ENCODE assay signal across 8 mouse cellular contexts in the genomic region with DNA sequence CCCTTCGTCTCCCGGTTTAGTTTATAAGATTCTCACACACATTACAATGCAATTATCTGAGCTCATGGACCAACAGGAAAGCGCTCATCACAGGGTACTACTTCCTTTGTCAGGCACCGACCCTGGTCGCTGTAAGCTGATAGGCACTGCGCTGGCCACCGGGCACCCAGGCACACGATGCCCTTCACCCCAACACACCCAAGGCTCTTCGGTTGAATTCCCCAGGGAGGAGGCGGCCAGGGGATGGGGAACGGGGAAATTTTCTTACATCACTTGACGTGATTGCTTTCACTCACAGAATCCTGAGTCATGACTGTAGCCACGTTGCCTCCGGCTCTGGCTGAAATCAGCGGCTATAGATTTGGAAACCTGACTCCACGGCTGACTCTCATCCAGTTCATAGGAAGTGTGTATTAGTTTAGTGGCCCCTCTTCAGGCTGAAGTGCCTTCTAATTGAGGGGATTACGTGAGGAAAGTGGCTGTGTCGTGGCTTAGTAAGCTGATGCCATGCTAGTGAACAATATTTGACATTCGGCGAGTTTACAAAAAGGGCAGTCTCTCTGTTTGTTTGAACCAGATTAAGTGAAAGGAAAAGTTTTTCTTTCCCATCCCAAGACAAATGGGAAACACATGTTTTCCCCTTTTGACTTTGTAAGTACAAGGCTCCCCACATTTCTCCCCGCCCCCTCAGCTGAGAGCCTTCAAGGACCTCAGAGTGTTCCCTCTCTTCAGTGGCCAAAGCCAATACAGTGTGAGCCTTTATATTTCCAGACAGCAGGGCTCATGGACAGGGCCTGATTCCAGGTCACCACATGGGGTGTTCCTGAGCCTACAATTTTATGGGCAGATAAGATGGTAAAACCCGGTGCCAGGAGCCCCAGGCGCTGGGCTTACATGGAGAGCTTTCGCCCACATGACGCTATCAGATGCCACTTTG. TPM values are rescaled to one million over a fixed set of nuclear protein-coding genes. Genes with fewer than 3 reads are reported as not detected.
DNase-seq lines count a peak whose midpoint lies in the region; ATAC-seq and TF ChIP-seq lines count a peak whose summit lies in the region.

No protein-coding gene starts in this region.

- H3K9me3 ChIP-seq in forebrain, embryonic 10.5 days, result no peaks in the 10 kb centered on the region
- H3K9me3 ChIP-seq in forebrain, postnatal 0 days (ENCODE audit: low read length), result no peaks in the 10 kb centered on the region
- H3K9me3 ChIP-seq in CH12.LX (replicated peaks; ENCODE audit: low read length), result no peaks in the 10 kb centered on the region
- no peaks in the 10 kb centered on the region for H3K9me3 ChIP-seq in intestine, postnatal 0 days (ENCODE audit: control insufficient read depth)
- no peaks in the 10 kb centered on the region for H3K9me3 ChIP-seq in neural tube, embryonic 15.5 days (replicated peaks)

- 38% methylated on average over 25 of the region's 25 CpGs for WGBS in forebrain, embryonic 10.5 days
- WGBS in forebrain, postnatal 0 days, result 40% methylated on average over 25 of the region's 25 CpGs
- WGBS in intestine, postnatal 0 days, result 43% methylated on average over 25 of the region's 25 CpGs
- 57% methylated on average over 25 of the region's 25 CpGs for WGBS in neural tube, embryonic 15.5 days

- peak overlapping the region; percentile 28 for H3K4me3 ChIP-seq in forebrain, embryonic 10.5 days
- H3K4me3 ChIP-seq in forebrain, postnatal 0 days (ENCODE audit: low read depth, low read length), result no peak overlapping the region
- H3K4me3 ChIP-seq in CH12.LX (replicated peaks in 1 of 3; ENCODE audit: low read depth in 2 of 3, low read length in 2 of 3, poor library complexity in 1 of 3), result no peak overlapping the region
- H3K4me3 ChIP-seq in embryonic fibroblast, embryonic 13.5 days (ENCODE audit: insufficient read depth, low read length), result no peak overlapping the region
- H3K4me3 ChIP-seq in intestine, postnatal 0 days (ENCODE audit: low read depth, low read length), result no peak overlapping the region
- no peak overlapping the region for H3K4me3 ChIP-seq in neural tube, embryonic 15.5 days (replicated peaks)

- no peak overlapping the region for H3K4me2 ChIP-seq in forebrain, postnatal 0 days (ENCODE audit: low read depth)
- H3K4me2 ChIP-seq in CH12.LX (ENCODE audit: insufficient read depth, low read depth, poor library complexity, severe bottlenecking), result peak overlapping the region; percentile 60; the same call in 1 of the 2 replicates
- H3K4me2 ChIP-seq in intestine, postnatal 0 days (replicated peaks; ENCODE audit: low read depth), result 0 out of 2 replicates have a peak overlapping the region, but pooled peaks have one; percentile 13
- peak overlapping the region; percentile 22 for H3K4me2 ChIP-seq in neural tube, embryonic 15.5 days

- in situ Hi-C loops in CH12.LX (cut with MboI; ENCODE audit: low pct_ligation_motif_present, low pct_unique_long_range_greater_than_20kb, low sequenced_read_pairs), result no loop called here

- H3K27ac ChIP-seq in forebrain, embryonic 10.5 days, result peak overlapping the region; percentile 82
- H3K27ac ChIP-seq in forebrain, postnatal 0 days (ENCODE audit: low read depth, low read length), result no peak overlapping the region; the same call in 1 of the 2 replicates
- peak overlapping the region; percentile 69 for H3K27ac ChIP-seq in CH12.LX (ENCODE audit: insufficient read depth, low read depth)
- peak overlapping the region; percentile 100 for H3K27ac ChIP-seq in embryonic fibroblast, embryonic 13.5 days (ENCODE audit: insufficient read depth, low read length)
- H3K27ac ChIP-seq in intestine, postnatal 0 days (ENCODE audit: low read depth, low read length), result no peak overlapping the region
- peak overlapping the region; percentile 37; the same call in 1 of the 2 replicates for H3K27ac ChIP-seq in neural tube, embryonic 15.5 days (replicated peaks)

- no peaks in the 10 kb centered on the region for H3K79me2 ChIP-seq in CH12.LX (replicated peaks; ENCODE audit: control insufficient read depth, extremely low read depth, insufficient read depth, poor library complexity, severe bottlenecking)

- no peak for TF ChIP-seq RAD21 in CH12.LX (IDR thresholded peaks at IDR 0.05; ENCODE audit: low read depth, low read length)

- peaks cover 66% of the 10 kb centered on the region for H3K27me3 ChIP-seq in forebrain, embryonic 10.5 days (ENCODE audit: poor library complexity, severe bottlenecking)
- no peaks in the 10 kb centered on the region for H3K27me3 ChIP-seq in forebrain, postnatal 0 days (ENCODE audit: insufficient read depth, low read length)
- H3K27me3 ChIP-seq in CH12.LX (replicated peaks), result no peaks in the 10 kb centered on the region
- no peaks in the 10 kb centered on the region for H3K27me3 ChIP-seq in intestine, postnatal 0 days (replicated peaks; ENCODE audit: control insufficient read depth, insufficient read depth, low read length)
- H3K27me3 ChIP-seq in neural tube, embryonic 15.5 days (replicated peaks), result no peaks in the 10 kb centered on the region

- ATAC-seq in forebrain, postnatal 0 days, result no peak; the same call in 1 of the 2 replicates
- ATAC-seq in intestine, postnatal 0 days, result no peak
- no peak for ATAC-seq in neural tube, embryonic 15.5 days (ENCODE audit: low FRiP score)

- no peaks in the 10 kb centered on the region for H3K36me3 ChIP-seq in forebrain, embryonic 10.5 days (replicated peaks)
- H3K36me3 ChIP-seq in forebrain, postnatal 0 days (ENCODE audit: insufficient read depth), result no peaks in the 10 kb centered on the region
- H3K36me3 ChIP-seq in CH12.LX (replicated peaks in 1 of 2; ENCODE audit: control insufficient read depth in 1 of 2, insufficient read depth in 1 of 2, low read length in 1 of 2), result no peaks in the 10 kb centered on the region
- no peaks in the 10 kb centered on the region for H3K36me3 ChIP-seq in intestine, postnatal 0 days (ENCODE audit: control insufficient read depth, insufficient read depth)
- H3K36me3 ChIP-seq in neural tube, embryonic 15.5 days, result no peaks in the 10 kb centered on the region

- TF ChIP-seq EP300 in CH12.LX (IDR thresholded peaks at IDR 0.05; ENCODE audit: low read length), result peak; percentile 62

- TF ChIP-seq CTCF in forebrain, postnatal 0 days (IDR thresholded peaks at IDR 0.05; ENCODE audit: low read depth), result no peak
- TF ChIP-seq CTCF in CH12.LX (conservative IDR thresholded peaks at IDR 0.05 in 1 of 2, IDR thresholded peaks at IDR 0.05 in 1 of 2; ENCODE audit: low read depth in 2 of 2, low read length in 2 of 2), result no peak
- TF ChIP-seq CTCF in embryonic fibroblast, embryonic 13.5 days (IDR thresholded peaks at IDR 0.05; ENCODE audit: borderline replicate concordance, insufficient read depth, low read length), result no peak
- TF ChIP-seq CTCF in intestine, postnatal 0 days (IDR thresholded peaks at IDR 0.05; ENCODE audit: low read depth), result no peak

- H3K9ac ChIP-seq in forebrain, postnatal 0 days, result no peak overlapping the region
- H3K9ac ChIP-seq in CH12.LX (ENCODE audit: insufficient read depth, low read depth), result peak overlapping the region; percentile 10; the same call in 1 of the 2 replicates
- no peak overlapping the region for H3K9ac ChIP-seq in intestine, postnatal 0 days (ENCODE audit: low read depth, low read length)
- no peak overlapping the region for H3K9ac ChIP-seq in neural tube, embryonic 15.5 days (replicated peaks)

- peak; percentile 55 for DNase-seq in forebrain, embryonic 10.5 days (ENCODE audit: extremely low spot score, low spot score)
- DNase-seq in forebrain, postnatal 0 days, result no peak
- DNase-seq in CH12.LX (ENCODE audit: extremely low read depth), result peak; percentile 78
- DNase-seq in left cerebral cortex, adult 9 months (ENCODE audit: low spot score in 2 of 2), result no peak
- no peak for DNase-seq in spleen, postnatal 36 days (ENCODE audit: low spot score in 2 of 2)

- no peak for TF ChIP-seq POLR2A in CH12.LX (IDR thresholded peaks at IDR 0.05; ENCODE audit: low read depth, low read length)
- peak; percentile 12; the same call in 1 of the 2 replicates for TF ChIP-seq POLR2A in embryonic fibroblast, embryonic 13.5 days (IDR thresholded peaks at IDR 0.05; ENCODE audit: low read depth, low read length)

- dilution Hi-C loops in CH12.LX (cut with MboI; ENCODE audit: extremely low pct_ligation_motif_present, extremely low pct_unique_long_range_greater_than_20kb, low sequenced_read_pairs), result no loop called here

- peaks cover 24% of the 10 kb centered on the region for H3K4me1 ChIP-seq in forebrain, embryonic 10.5 days
- no peaks in the 10 kb centered on the region for H3K4me1 ChIP-seq in forebrain, postnatal 0 days (ENCODE audit: insufficient read depth)
- peaks cover 33 to 49% of the 10 kb centered on the region in 2 experiments for H3K4me1 ChIP-seq in CH12.LX (ENCODE audit: control insufficient read depth in 1 of 2, insufficient read depth in 2 of 2)
- peaks cover 14% of the 10 kb centered on the region for H3K4me1 ChIP-seq in embryonic fibroblast, embryonic 13.5 days (ENCODE audit: control insufficient read depth, insufficient read depth, low read length)
- no peaks in the 10 kb centered on the region for H3K4me1 ChIP-seq in intestine, postnatal 0 days (replicated peaks; ENCODE audit: control insufficient read depth, insufficient read depth, low read length)
- no peaks in the 10 kb centered on the region for H3K4me1 ChIP-seq in neural tube, embryonic 15.5 days

TF ChIP-seq in CH12.LX, 34 proteins besides CTCF, POLR2A, EP300 and RAD21 (continues in another document):
- TF ChIP-seq MXI1 (IDR thresholded peaks at IDR 0.05; ENCODE audit: low read depth, low read length) (peak; percentile 73; the same call in 1 of the 2 replicates), MAFK (IDR thresholded peaks at IDR 0.05; ENCODE audit: insufficient replicate concordance, low read length) (peak; percentile 77), ZKSCAN1 (IDR thresholded peaks at IDR 0.05; ENCODE audit: borderline replicate concordance, low read depth, low read length) (no peak), ETS1 (conservative IDR thresholded peaks at IDR 0.05; ENCODE audit: low read depth, low read length) (peak; percentile 91), BHLHE40 (IDR thresholded peaks at IDR 0.05; ENCODE audit: low read depth, low read length) (peak; percentile 89), ZC3H11A (IDR thresholded peaks at IDR 0.05; ENCODE audit: low read depth, low read length) (no peak), MAZ (IDR thresholded peaks at IDR 0.05; ENCODE audit: low read depth, low read length) (no peak)

RNA-seq across cellular contexts. Expression of a gene that starts 51.4 kb away (rescaled TPM):
- 0.11 TPM in 1 of 2 replicates, not detected in the other for polyA plus RNA-seq in forebrain, embryonic 10.5 days (2016; fragmentation: Nextera tagmentation; extraction: Ambion mirVana)
- 0.08 and 0.43 TPM in 2 replicates for total RNA-seq in forebrain, postnatal 0 days (2014; rRNA removed)
- 0.05 and 0.22 TPM in 2 replicates for polyA plus RNA-seq in forebrain, postnatal 0 days (2015; fragmentation: Nextera tagmentation; extraction: Ambion mirVana)
- total RNA-seq in CH12.LX (2012; rRNA removed) (0.42 and 1.8 TPM in 2 replicates), CH12.LX (2014; rRNA removed) (0.05 and 0.15 TPM in 2 replicates)
- polyA plus RNA-seq in CH12.LX (2012; ENCODE audit: insufficient read length, low read depth), result 0.07 and 0.17 TPM in 2 replicates
- polyA plus RNA-seq in embryonic fibroblast, embryonic 13.5 days (2011; ENCODE audit: insufficient read length, low read depth, missing spikeins), result 17.0 and 20.3 TPM in 2 replicates
- 0.92 and 1.2 TPM in 2 replicates for polyA plus RNA-seq in intestine, postnatal 0 days (2015; fragmentation: Nextera tagmentation; extraction: Ambion mirVana)
- polyA plus RNA-seq in neural tube, embryonic 15.5 days (2015; fragmentation: Nextera tagmentation; extraction: Ambion mirVana), result 0.04 and 0.11 TPM in 2 replicates

Comparison
In these comparisons a context has a peak if more than half of its experiments do, and no peak if none do; other contexts are left out.
1. DNase-seq: peak in forebrain, embryonic 10.5 days (single experiment) and CH12.LX (single experiment); none in forebrain, postnatal 0 days (single experiment), left cerebral cortex, adult 9 months (0 of 2) and spleen, postnatal 36 days (0 of 2).
2. H3K27ac ChIP-seq: peak in forebrain, embryonic 10.5 days (single experiment), CH12.LX (single experiment), embryonic fibroblast, embryonic 13.5 days (single experiment) and neural tube, embryonic 15.5 days (single experiment); none in forebrain, postnatal 0 days (single experiment) and intestine, postnatal 0 days (single experiment).